Mouse (Mus musculus) NIH3T3 (cell line): ENCODE data around the gene Vstm2a.

ENCODE experiments used
- DNase-seq: peaks from one replicate; pipeline ENCODE4 v3.0.0-alpha.2; 2012; ENCODE audit warnings: low read depth

The Vstm2a gene

DNA sequence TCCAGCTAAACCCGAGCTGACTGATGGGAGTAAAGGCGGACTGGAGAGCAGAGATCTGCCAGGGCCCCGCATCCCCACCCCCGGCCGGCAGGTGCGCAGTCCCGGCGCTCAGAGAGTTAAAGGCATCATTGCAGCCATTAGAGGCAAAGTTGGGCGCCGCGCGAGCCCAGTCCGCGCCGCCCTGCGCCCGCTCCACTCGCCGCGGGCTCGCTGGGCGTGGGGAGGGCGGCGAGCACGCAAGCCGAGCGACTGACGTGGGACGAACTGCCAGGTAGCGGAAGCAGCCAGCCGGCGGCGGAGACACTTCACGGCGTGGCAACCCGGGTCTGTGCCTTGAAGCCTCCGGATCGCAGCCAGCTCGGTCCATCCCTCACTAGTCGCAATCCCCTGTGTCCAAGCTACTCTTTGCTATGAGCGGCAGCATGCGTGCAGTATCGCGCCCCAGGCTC is at the start of gene Vstm2a:
Gene Vstm2a, plus strand, starts transcription at position 252 of the 449 bp plus-strand sequence.
- DNase-seq, result no peak

DNA sequence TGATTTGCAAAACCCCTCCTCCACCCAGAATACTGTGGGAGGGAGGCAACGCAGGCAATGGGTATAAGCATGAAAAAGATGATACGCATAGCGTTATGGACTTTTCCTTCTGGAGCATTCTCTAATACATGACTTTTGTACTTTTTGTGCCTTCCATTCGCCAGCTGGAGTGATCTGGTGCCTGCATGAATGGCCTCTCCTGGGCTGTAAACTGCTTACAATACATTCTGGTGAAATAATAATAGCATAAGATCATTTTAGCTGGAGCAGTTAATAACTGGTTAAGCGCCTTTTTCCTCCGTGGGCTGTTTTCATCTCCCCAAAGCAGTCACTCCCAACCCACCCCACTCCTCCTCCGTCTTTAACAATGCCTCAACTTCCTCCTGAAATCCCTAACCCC is 513 bp upstream of the Vstm2a start:
- no peak for DNase-seq

DNA sequence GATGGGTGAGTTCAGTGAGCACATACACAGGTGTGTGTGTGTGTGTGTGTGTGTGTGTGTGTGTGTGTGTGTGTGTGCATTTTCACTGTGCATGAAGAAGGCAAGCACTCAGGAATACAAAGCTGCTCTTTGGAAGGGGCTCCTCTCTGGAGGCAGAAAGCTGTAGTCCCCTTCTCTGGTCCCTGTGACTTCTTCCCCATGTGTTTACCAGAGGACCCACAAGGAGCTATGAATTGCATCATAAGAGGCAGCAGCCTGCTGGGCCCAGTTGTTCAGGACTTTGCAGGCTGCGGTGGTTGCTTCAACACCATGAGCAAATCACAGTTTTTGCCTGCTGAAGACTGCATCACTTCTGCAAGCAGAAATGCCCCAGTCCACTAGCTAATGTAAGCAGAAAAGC is 776 bp downstream of the Vstm2a start:
- no peak for DNase-seq

DNA sequence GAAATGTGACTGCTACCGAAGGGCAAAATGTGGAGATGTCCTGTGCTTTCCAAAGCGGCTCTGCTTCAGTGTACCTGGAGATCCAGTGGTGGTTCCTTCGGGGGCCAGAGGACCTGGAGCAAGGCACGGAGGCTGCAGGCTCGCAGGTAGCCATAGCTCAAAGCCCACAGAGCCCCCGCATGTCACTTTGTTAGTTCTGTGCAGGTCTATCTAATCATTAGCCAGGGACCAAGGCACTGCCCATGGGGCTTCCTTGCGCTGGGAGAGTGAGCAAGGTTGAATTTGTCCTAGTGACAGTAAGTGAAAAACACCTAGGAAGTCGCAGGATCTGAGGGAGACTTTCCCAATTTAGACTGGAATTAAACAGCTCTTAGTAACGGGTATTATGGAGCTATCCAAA is 2.4 kb downstream of the Vstm2a start:
- no peak for DNase-seq

DNA sequence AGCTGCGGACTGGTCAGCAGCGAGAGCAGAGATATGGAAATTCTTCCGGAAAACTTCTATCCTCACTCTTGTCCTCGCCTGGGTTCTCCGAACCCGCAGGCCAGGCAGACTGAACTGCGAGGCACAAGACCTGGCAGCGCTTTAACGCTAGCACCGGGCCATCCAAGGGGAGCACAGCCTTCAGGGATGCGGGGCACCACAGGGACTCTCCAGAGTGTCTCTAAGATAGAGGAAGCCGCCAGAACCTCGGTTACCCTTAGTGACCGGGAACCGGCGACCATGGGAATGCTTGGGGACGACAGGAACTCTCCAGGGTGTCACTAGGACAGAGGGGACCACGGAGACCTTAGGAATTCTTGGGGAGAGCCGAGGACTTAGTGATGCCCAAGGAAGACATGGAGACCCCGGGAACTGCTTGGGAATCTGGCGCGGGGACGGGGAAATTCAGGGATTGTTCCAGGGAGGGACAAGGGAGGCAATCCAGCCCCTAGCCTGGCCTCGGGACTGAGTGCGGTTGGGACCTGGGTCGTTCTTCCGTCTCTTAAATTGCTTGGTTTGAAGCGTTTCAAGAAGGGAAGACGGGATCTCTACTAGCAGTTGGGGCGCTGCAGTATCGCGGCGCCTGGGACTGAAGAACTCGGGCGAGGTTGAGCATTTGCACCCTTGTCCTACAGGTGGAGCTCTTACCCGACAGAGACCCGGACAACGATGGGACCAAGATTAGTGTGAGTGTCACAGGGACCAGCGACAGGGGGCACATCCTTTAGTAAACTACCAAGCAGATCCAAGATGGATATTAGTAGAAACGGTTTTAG is 3.4 kb downstream of the Vstm2a start:
- peak; percentile 9 for DNase-seq

DNA sequence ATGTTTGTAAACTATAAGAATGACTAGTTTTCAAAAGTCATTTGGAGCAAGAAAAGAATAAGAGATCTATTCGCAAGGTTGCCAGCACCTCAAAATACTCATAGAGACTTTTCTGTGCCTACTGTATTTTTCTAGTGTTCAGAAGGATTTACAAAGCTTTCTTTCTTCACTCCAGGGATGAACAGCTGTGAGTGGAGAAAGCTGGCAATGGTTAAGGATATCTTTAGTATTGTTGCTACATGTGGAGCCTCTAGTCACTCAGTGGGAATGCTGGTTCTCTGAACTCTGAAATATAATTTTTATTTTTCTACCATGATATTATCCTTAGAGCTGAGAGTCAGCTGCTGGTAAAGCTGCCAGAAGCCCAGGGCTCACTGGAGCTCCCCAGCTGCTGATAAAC is 10.9 kb downstream of the Vstm2a start:
- DNase-seq, result no peak

DNA sequence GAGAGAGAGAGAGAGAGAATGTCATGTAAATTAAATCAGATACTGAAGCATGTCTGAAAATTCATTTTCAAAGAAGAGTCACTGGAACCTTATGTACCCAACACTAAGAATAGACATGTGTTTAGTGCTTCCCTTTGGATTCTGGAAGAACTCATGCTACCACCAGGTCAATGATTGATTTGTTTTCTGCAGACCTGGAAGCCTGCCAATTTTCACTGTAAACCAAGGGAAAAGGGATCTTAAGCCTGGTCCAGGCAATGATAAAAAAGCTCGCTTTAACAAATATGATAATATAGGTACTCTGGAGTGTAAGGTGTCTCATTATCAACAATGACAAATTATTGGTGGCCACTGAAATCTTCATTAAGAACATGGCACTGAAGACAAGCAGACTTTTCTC is 32.9 kb downstream of the Vstm2a start:
- DNase-seq, result no peak

DNA sequence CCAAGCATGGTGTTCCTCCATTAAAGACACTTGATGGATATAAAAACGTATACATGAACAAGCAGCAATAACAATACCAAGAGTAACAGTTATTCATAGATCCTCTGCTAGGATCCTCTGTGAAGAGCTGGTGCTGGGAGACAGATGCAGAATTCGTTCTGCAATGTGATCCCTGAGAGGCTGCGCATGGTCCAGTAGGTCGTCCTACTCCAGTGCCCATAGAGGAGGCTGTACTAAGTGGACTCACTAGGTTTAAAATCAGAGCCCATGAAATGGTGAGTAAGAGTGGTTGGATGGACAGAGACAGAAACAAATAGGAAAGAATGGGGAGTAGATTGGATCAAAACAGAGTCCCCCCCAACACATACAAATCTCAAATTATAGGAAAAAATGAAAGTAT is 35.4 kb downstream of the Vstm2a start:
- DNase-seq, result no peak

DNA sequence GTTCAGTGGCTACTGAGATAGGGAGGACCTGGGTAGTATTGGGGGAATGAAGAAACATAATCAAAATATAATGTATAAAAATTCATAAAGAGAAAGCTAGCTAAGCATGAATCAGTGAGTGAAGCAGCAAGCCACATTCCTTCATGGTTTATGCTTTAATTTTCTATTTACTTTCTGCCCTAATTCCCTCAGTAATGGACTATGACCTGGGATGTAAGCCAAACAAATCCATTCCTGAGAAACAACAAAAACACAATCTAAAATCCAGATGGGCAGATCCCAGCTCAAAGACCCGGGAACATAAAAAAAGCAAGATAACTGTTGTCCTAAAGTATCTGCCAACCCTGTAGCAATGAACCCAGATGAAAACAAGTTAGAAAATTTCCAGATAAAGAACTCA is 39.0 kb downstream of the Vstm2a start:
- no peak for DNase-seq

DNA sequence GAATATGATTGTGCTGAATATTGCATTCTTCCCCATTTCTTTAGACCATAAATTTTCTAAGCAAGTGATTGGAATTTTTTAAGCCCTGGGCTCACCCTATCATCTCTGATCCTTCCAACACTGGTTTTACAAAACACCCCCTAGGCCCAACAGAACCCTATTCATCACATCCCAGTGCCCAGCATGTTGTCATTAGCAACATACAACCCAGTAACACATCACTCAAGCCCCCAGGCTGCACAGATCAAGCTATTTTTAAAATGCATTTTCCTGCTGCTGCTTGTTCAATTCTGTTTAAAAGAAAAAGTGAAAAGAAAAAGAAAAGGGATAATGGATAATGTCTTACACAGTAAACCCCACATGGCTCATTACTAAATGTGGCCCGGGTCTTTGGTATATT is 42.0 kb downstream of the Vstm2a start:
- no peak for DNase-seq

DNA sequence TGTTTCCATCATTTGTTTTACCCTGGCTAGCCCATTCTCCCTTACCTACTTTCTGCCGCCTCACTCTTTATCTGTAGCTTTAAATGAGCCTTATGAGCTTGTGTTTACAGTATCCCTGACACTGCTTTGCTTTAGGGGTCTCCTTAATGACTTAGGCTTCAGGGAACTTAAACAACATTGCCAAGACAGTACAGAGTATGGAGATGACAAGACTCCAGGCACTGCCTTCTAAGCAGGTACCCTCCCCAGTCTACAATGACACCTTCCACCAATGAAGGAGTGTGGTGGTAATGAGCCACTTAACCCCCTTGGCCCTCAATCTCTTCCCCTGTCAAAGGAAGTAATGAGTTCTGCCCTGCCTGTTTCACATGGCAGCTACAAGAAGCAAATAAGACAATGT is 42.4 kb downstream of the Vstm2a start:
- no peak for DNase-seq

DNA sequence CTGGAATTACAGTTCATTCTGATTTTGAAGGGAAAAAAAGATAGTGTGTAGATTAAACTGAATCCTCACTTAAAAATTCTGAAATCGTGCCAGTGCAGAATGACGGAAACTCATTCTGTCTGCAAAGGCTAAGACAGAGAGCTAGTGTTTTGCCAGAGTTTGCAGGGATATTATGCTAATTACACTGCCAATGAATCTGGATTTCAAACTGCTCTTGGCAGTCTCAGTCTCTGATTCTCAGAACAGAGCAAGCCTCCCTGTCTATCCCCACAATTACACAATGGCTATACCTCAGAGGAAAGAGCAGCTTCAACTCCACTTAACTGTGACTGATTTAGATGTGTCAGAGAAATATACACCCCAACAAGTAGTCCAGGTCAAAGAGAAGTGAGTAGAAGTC is 43.2 kb downstream of the Vstm2a start:
- no peak for DNase-seq

DNA sequence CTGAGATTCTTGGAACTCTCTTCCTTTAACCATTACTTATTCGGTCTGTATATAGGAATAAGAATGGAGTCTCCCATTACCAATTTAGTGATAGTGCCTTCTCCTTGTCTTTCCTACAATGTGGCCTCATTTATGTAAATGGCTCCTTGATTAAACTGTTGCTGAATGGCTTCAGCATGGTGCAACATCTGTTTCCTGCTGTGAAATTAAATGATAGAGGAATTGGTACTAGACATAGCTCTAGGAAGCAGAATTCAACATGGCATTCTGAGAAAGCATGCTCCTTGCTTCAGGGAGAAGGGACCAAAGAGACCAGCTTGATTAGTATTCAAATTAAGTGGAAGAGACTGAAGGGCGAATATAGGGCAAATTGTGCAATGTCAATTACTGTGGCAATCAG is 57.6 kb downstream of the Vstm2a start:
- DNase-seq, result no peak

DNA sequence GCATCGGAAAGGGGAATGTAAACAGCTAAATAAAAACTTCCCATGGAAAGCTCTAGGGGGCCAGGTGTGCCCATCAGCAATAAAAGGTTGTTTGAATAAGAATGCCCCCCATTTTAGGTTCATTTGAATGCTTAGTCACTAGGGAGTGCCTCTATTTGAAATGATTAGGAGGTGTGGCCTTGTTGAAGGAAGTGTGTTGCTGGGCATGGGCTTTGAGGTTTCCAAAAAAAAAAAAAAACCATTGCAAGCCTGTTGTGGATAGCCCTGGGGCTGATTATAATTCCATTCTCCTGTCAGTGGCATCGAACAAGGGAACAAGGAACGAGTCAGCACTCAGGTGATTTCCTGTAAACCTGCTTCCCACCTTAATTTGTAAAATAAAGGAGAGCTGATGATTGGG is 87.7 kb downstream of the Vstm2a start:
- no peak for DNase-seq

DNA sequence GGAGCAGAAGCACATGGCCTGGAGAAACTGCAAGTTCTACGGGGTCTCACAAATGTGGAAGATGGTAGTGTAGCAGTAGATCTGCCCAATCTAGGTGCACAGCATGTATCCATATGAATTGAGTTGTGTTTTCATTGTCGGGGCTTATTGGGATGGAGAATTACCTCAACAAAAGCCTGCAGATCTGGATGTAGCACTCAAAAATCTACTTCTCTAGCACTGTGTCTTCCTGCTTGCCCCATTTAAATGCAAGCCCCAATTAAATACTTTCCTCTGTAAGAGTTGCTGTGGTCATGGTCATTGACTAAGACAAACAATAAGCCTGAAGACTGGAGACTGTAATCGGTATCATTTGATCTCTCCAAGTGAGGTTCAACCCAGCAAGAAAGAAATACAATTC is 88.2 kb downstream of the Vstm2a start:
- DNase-seq, result no peak

DNA sequence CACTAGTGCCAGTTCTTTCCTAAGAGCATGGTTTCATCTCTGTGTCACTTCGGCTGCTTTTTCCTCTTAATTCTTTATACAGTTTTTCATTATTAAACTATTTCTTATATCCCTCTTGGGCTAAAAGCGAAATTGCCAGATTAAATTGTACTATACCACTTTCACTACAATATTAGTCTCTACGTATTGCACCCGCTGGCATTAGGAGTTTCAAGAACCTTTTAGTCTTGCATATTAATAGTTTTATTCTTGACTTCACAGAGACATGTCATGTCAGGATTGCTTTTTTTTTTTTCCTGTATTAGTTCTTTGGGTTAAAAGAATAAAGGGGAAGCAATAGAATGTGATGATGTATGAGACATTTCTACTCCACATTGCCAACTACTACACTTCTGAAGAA is 94.4 kb downstream of the Vstm2a start:
- DNase-seq, result no peak

DNA sequence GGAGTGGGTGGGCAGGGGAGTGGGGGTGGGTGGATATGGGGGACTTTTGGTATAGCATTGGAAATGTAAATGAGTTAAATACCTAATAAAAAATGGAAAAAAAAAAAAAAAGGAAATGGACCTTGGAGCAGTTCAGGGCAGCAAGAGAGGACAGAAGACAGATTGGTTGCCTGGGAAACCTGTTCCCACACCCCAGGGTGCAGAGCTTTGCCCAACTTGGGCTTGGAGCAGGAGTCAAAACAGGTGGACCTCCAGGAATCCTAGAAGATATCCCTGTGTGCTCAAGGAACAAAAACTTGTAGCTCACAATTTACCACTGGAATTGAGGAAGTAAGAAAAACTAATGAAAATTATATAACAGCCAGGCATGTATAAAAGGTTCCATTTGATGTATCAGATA is 96.8 kb downstream of the Vstm2a start:
- DNase-seq, result no peak

DNA sequence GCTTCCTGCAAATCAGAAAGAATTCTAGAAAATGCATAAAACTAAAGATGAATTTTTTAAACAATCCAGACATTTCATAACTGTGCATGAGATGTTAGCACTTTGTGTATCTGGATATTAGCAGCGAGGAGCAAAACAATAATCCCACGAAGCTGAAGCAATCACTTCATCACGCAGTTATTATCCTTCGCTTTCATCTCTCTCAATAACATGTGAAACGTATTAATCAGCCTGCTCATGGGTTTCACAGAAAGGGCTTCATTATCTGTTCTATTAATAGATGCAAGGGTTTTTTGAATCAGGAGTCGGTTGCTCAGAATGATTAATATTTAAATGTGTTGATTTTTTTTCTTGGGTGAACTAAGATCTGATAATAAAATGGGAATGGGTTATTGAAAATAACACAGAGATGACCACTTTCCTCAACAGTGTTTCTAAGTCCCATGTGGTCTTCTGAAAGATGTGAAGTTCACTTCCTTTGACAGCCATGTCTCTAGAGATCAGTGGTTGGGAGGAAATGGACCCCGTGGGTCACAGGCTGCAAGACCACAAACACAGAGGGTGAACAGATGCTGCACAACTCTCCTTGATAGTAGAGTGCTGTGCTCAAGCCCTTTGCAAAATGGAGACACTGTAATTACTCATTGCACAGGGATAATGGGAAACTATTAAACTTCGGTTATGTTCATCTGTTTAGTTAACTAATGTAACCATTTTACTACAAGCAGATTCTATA is 109.5 kb downstream of the Vstm2a start:
- no peak for DNase-seq

DNA sequence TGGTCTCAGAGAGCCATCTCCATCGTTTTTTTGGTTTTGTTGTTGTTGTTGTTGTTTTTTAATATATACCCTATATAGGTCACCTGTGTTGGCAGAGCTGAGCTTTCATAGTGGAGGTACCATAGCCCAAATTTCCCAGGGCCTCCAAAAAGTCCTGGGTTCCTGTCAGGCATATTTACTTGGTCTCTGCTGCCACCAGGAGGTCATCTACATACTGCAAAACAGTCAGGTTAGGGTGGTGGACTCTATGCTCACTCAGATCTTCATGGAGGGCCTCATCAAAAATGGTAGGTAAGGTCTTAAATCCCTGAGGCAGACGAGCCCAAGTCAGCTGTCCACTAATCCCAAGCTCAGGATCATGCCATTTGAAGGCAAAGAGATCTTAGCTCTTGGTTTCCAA is 146.1 kb downstream of the Vstm2a start:
- no peak for DNase-seq

DNA sequence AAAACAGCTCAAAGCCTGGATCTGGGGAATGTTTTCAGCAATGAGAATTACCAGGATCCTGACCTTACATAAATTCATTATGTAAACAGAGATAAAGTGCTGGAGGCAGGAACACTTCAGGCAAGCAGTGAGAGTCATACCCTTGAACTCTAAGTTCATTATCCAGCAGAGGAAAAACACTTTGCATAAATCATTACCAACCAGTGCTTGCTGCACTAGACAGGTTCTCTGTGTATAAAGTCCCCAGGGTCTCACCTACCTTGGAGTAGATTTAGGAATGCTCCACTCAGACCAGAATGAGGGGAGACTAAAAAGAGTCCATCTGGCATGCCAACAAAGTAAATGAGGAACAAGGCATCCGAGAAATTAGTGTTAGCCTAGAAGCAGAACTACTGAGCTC is 154.2 kb downstream of the Vstm2a start:
- no peak for DNase-seq

DNA sequence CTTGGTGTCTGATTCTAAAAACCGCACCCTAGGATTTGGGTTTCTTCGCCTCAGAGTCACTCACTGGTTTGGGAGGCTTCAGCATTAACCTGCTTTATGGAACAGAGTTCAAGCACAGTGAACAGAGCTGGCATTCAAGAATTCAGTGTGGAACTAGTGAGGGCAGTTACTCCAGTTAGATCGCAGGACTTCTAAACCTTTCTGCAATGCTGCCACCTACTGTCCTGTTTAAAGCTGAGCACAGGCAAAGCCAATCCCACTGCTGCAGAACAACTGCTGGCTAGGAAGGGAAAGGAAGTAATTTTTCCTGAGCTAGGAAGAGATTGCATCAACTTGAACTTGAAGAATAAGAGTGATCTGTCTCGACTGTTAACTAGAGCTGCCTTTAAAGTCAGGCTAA is 155.1 kb downstream of the Vstm2a start:
- DNase-seq, result peak; percentile 82

DNA sequence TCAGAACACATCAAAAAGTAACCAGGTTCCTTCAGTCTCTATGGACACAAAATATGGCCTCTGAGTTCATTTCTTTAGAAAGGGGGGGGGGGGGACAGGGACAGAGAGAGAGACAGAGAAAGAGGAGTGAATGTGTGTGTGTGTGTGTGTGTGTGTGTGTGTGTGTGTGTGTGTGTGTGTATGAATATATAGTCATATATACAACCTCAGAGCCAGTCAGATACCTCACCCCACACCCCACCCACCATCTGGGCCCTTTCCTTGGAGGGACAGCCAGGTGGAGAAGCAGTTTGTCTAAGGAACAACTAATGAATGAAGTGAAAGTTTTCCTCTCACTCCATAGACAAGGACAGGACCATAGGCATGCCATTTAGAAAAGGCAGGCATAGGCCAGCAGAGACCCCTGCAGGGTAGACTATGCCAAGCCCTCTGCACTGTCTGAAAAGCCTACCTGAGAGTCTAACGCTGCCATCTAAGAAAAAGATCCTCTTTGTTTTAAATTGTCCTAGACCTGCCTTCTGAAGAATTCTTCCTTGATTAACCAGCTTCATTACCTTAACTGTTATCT is 155.6 kb downstream of the Vstm2a start:
- no peak for DNase-seq

DNA sequence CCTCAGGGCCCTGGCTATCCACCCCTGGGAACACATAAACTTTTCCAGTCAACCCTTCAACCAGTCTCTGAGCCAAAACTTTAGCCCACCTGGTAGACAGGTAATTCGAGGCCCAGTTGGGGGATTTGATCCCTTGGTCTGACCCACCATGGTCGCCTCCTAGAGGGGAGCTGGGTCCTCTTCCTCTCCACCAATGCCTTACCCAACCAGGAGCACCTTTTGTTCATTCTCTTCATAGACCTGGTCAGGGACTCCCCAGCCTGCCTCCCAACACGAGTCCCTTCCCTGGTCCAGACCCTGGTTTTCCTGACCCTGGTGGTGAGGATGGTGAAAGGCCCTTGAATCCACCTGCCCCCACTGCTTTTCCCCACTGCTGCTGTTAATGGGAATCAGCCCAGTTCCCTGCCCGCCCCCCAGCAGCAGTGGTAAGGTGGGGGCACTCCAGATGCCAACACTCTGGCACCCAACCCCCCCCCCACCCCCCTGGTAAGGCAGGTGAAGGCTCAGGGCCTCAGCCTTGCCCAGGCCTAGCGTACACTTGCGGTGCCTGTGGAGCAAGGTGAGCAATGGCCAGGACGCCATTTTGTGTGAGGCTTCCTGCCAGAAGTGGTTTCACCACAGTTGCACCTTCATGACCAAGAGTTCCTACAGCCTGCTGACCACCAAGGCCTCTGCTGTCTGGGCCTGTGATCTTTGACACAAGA is 182.2 kb downstream of the Vstm2a start:
- DNase-seq, result no peak
